Mouse (Mus musculus) heart, postnatal 0 days (tissue): ENCODE results near the gene Alg14. TPM values are rescaled to one million over a fixed set of nuclear protein-coding genes. Genes with fewer than 3 reads are reported as not detected.

Source experiments
- ATAC-seq: fragments of 200-750 bp; cut with Nextera tagmentation; 2 replicates; pipeline ENCODE4 v1.8.0; 2017; ENCODE audit warnings: low read depth, moderate number of reproducible peaks, moderate library complexity; ENCODE audit not compliant: insufficient read depth
- DNase-seq: peaks from one replicate; pipeline ENCODE4 v3.0.0-alpha.2; 2016; ENCODE audit warnings: low spot score
- H3K27ac ChIP-seq: fragments of 300-500 bp; sonication (generic); 2 replicates; pipeline ENCODE4 v1.5.1; 2014; ENCODE audit warnings: low read depth, mild to moderate bottlenecking
- H3K27me3 ChIP-seq: fragments of 300-500 bp; sonication (generic); 2 replicates; pipeline ENCODE4 v1.6.1; 2014; ENCODE audit warnings: low read length, mixed read lengths; ENCODE audit not compliant: control insufficient read depth, insufficient read depth
- H3K36me3 ChIP-seq: fragments of 300-500 bp; sonication (generic); replicated peaks from 2 replicates; pipeline ENCODE4 v1.6.1; 2014; ENCODE audit warnings: low read length, mixed read lengths; ENCODE audit not compliant: control insufficient read depth, insufficient read depth
- H3K4me1 ChIP-seq: fragments of 300-500 bp; sonication (generic); 2 replicates; pipeline ENCODE4 v1.6.1; 2014; ENCODE audit warnings: antibody characterized with exemption; ENCODE audit not compliant: control insufficient read depth, insufficient read depth
- H3K4me2 ChIP-seq: fragments of 300-500 bp; sonication (generic); 2 replicates; pipeline ENCODE4 v1.6.1; 2014; ENCODE audit warnings: low read depth, mild to moderate bottlenecking, low read length, moderate library complexity
- H3K4me3 ChIP-seq: fragments of 300-500 bp; sonication (generic); 2 replicates; pipeline ENCODE4 v1.5.1; 2014; ENCODE audit warnings: low read depth, low read length
- H3K9ac ChIP-seq: fragments of 300-500 bp; sonication (generic); replicated peaks from 2 replicates; pipeline ENCODE4 v1.6.1; 2014; ENCODE audit warnings: low read depth, low read length, mixed read lengths
- H3K9me3 ChIP-seq: fragments of 300-500 bp; sonication (generic); replicated peaks from 2 replicates; pipeline ENCODE4 v1.6.1; 2016; ENCODE audit warnings: low read length; ENCODE audit not compliant: control insufficient read depth
- CTCF ChIP-seq: IDR thresholded peaks from 2 replicates; pipeline ENCODE4 v1.5.1; 2016; ENCODE audit warnings: antibody characterized with exemption, control low read depth, low read depth
- EP300 ChIP-seq: IDR thresholded peaks from 2 replicates; pipeline ENCODE4 v1.6.1; 2016; ENCODE audit warnings: antibody characterized with exemption, low read depth
- WGBS: fragments of 180-500 bp; shearing (Covaris S2); extraction: QIAGEN DNeasy Blood & Tissue Kit; methylation state at CpG from one replicate; pipeline ENCODE4 v1.1.7; 2014; 5-methylcytosine and 5-hydroxymethylcytosine counted together
- polyA plus RNA-seq: library from polyadenylated mRNA; unstranded; fragments of >200 nt; fragmentation: Nextera tagmentation; extraction: Ambion mirVana; gene quantifications from 2 replicates; pipeline ENCODE4 v1.2.1, GENCODE M21; 2015
- total RNA-seq: library from RNA; depleted of rRNA; stranded (reverse); fragments of >200 nt; gene quantifications from 2 replicates; pipeline ENCODE4 v1.2.3, GENCODE M21; 2014; ENCODE audit warnings: low replicate concordance

The Alg14 gene
- total and polyA plus RNA-seq, 2 experiments from 2014 or later: 27.1 to 27.3 TPM

- ATAC-seq: no peak
- Histone ChIP-seq H3K4me3 (no peak overlapping the region), H3K4me1 (peaks cover 7% of the 10 kb centered on the region), H3K9ac (no peak overlapping the region), H3K4me2 (no peak overlapping the region), H3K27me3 (peaks cover 49% of the 10 kb centered on the region), H3K27ac (no peak overlapping the region), H3K9me3 (0 out of 2 replicates have a peak, but pooled peaks cover 3% of the 10 kb centered on the region), H3K36me3 (no peaks in the 10 kb centered on the region)
- no peak for DNase-seq
- TF ChIP-seq EP300 (no peak), CTCF (no peak)
- 65% methylated on average over 1 of the region's 1 CpGs for WGBS
Observed at GRCm38 (mm10) chr3:121260831-121261230, 30.7 kb upstream of the Alg14 start.

DNA sequence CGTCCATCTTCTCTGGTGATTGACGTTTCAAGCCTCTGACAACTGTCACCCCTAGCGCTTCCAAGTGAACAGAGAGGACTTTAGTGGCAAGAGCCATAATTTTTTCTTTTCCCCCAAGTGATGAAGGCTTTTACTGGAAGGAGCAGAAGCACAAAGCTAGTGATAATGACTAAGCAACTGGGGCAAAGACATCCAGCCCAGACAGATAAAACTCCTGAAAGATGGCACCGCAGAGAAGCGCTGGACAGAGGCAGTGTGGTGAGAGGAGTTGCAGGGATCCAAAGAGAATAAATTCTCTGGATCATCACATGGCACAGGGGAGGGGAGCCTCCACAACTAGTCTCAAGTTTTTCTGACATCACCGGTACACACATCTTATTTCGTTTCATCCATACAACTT is 30.3 kb upstream of the Alg14 start:
- WGBS: 86% methylated on average over 7 of the region's 7 CpGs
- Histone ChIP-seq H3K27ac (no peak overlapping the region), H3K9me3 (0 out of 2 replicates have a peak, but pooled peaks cover 3% of the 10 kb centered on the region), H3K27me3 (peaks cover 50% of the 10 kb centered on the region), H3K4me2 (no peak overlapping the region), H3K4me3 (no peak overlapping the region), H3K9ac (no peak overlapping the region), H3K4me1 (peaks cover 7% of the 10 kb centered on the region), H3K36me3 (no peaks in the 10 kb centered on the region)
- DNase-seq (no peak), ATAC-seq (no peak)
- TF ChIP-seq EP300 (no peak), CTCF (no peak)

DNA sequence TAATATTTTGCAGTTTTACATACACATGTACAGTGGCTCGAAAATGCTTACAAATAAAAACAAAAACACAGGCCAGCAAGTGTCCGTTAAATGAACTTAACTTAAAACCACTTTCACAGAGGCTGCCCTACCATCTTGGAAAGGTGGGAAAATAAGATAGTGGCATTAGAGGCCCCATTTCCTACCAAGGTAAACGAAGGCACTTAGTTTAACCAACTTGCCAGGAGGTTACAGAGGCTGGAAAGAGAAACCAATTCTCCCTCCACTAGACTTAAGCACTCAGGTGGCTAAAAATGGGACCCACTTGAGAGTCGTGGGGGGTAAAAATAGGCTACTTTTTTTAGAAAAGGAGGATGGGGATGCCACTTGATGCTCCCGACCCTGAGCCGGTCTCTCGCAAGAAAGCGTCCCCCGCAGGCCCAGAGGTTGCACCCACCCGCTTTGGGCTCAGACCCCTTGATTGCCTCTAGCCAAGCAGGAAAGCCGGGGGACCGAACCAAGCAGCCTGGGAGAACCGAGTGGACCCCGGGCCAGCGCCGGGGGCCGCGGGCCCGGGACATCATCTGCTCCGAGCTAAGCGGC is 29.5 kb upstream of the Alg14 start:
- Histone ChIP-seq H3K4me2 (peak overlapping the region; percentile 100), H3K4me1 (peaks cover 7% of the 10 kb centered on the region), H3K36me3 (no peaks in the 10 kb centered on the region), H3K9me3 (0 out of 2 replicates have a peak, but pooled peaks cover 3% of the 10 kb centered on the region), H3K9ac (peak overlapping the region; percentile 62), H3K27ac (no peak overlapping the region), H3K4me3 (peak overlapping the region; percentile 74), H3K27me3 (peaks cover 57% of the 10 kb centered on the region)
- WGBS: 11% methylated on average over 19 of the region's 21 CpGs
- no peak for TF ChIP-seq EP300
- DNase-seq: no peak
- ATAC-seq: no peak

DNA sequence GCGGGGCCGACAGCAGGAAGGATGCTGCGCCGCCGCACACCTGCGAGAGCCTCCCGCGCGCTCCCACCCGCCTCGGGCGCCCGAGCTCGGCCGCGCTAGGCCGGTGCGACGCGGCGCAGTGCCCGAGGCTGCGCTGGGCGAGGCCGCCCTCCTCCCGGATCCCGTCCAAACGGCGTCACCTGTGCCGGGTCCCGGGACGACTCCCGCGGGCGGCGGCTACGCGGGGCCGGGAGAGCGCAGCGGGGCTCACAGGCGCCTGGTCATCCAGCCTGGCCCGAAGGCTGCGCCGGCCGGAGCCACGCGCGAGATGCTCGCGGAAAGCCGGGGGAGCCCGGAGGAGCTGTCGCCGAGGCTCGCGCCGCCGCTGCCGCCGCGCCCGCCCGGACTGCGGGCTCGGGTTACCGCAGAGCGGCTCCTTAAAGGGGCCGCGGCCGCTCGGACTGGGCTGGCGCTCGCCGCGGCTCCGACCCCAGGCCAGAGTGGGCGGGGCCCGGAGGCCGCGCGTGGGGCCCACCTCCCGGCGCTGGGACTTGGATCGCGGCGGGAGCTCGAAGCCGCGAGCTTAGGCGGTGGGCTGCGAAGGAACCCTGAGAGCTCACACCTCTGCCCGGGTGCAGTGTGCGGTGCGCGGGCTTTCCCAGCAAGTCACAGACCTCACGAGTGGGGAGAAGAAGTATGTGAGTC is 28.9 kb upstream of the Alg14 start:
- H3K27me3 ChIP-seq: peaks cover 60% of the 10 kb centered on the region
- H3K9me3 ChIP-seq: 0 out of 2 replicates have a peak, but pooled peaks cover 3% of the 10 kb centered on the region
- H3K4me3 ChIP-seq: peak overlapping the region; percentile 74
- TF ChIP-seq EP300 (no peak), CTCF (no peak)
- H3K9ac ChIP-seq: peak overlapping the region; percentile 62
- DNase-seq (no peak), ATAC-seq (peak; percentile 74)
- peak overlapping the region; percentile 100 for H3K4me2 ChIP-seq
- peaks cover 7% of the 10 kb centered on the region for H3K4me1 ChIP-seq
- WGBS: under 1% methylated on average over 85 of the region's 97 CpGs
- no peak overlapping the region for H3K27ac ChIP-seq
- no peaks in the 10 kb centered on the region for H3K36me3 ChIP-seq

- peak overlapping the region; percentile 62 for H3K9ac ChIP-seq
- H3K9me3 ChIP-seq: 0 out of 2 replicates have a peak, but pooled peaks cover 3% of the 10 kb centered on the region
- peaks cover 7% of the 10 kb centered on the region for H3K4me1 ChIP-seq
- ATAC-seq (peak; percentile 17; the same call in 1 of the 2 replicates), DNase-seq (no peak)
- TF ChIP-seq CTCF (no peak), EP300 (no peak)
- peak overlapping the region; percentile 74 for H3K4me3 ChIP-seq
- no peak overlapping the region for H3K27ac ChIP-seq
- H3K4me2 ChIP-seq: peak overlapping the region; percentile 100
- peaks cover 60% of the 10 kb centered on the region for H3K27me3 ChIP-seq
- H3K36me3 ChIP-seq: no peaks in the 10 kb centered on the region
- WGBS: 2% methylated on average over 20 of the region's 20 CpGs
Observed at GRCm38 (mm10) chr3:121263205-121263548, 28.4 kb upstream of the Alg14 start.
